Mouse (Mus musculus) midbrain, embryonic 10.5 days (tissue): Measurements from ENCODE around the gene Ciita. TPM values are rescaled to one million over a fixed set of nuclear protein-coding genes. Genes with fewer than 3 reads are reported as not detected.
A peak's percentile ranks its signal among the peaks of the same experiment; 100 is the strongest.

ENCODE experiments used
- DNase-seq: peaks from one replicate; pipeline ENCODE4 v3.0.0-alpha.2; 2017; ENCODE audit warnings: low spot score
- H3K27ac ChIP-seq: fragments of 300-500 bp; sonication (generic); replicated peaks from 2 replicates; pipeline ENCODE4 v1.5.1; 2016; ENCODE audit warnings: mild to moderate bottlenecking
- H3K27me3 ChIP-seq: fragments of 300-500 bp; sonication (generic); 2 replicates; pipeline ENCODE4 v1.6.1; 2016; ENCODE audit warnings: low read depth, mild to moderate bottlenecking; ENCODE audit not compliant: poor library complexity, severe bottlenecking
- H3K36me3 ChIP-seq: fragments of 300-500 bp; sonication (generic); 2 replicates; pipeline ENCODE4 v1.6.1; 2016; ENCODE audit warnings: mild to moderate bottlenecking, moderate library complexity
- H3K4me1 ChIP-seq: fragments of 300-500 bp; sonication (generic); 2 replicates; pipeline ENCODE4 v1.6.1; 2016
- H3K4me3 ChIP-seq: fragments of 300-500 bp; sonication (generic); 2 replicates; pipeline ENCODE4 v1.5.1; 2016; ENCODE audit warnings: mild to moderate bottlenecking, moderate library complexity
- H3K9me3 ChIP-seq: fragments of 300-500 bp; sonication (generic); replicated peaks from 2 replicates; pipeline ENCODE4 v1.6.1; 2016; ENCODE audit warnings: mild to moderate bottlenecking
- WGBS: fragments of 180-500 bp; shearing (Covaris S2); methylation state at CpG from one replicate; pipeline ENCODE4 v1.1.7; 2016; 5-methylcytosine and 5-hydroxymethylcytosine counted together
- polyA plus RNA-seq: library from polyadenylated mRNA; unstranded; fragments of >200 nt; fragmentation: Nextera tagmentation; extraction: Ambion mirVana; gene quantifications from 2 replicates; pipeline ENCODE4 v1.2.1, GENCODE M21; 2016

Gene Ciita
- polyA plus RNA-seq, 1 experiment from 2014 or later = 0.16 TPM

DNA sequence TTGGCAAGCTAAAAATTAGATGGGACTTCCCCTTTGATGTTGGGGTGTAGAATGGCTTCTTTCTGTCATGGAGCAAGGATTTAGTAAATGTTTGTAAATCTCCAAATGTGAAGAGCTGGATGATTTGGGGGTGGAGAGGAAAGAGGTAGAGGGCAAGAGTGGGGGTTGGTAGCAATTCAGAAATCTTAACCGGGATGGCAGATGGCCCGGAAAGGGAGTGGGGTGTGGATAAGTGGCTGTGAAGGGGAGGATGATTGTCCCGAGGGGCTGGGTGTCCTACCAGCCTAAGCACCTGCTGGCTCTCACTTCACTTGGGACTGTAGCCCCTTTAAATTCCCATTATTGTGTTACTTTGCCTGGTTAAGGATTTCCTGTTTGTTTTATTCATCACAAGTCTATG is 67.0 kb downstream of the Ciita start:
- Histone ChIP-seq H3K27ac (no peak overlapping the region), H3K4me1 (peaks cover 24% of the 10 kb centered on the region), H3K27me3 (no peaks in the 10 kb centered on the region), H3K36me3 (no peaks in the 10 kb centered on the region), H3K9me3 (no peaks in the 10 kb centered on the region), H3K4me3 (no peak overlapping the region)
- whole genome bisulfite sequencing = 62% methylated on average over 3 of the region's 3 CpGs
- DNase-seq = no peak

DNA sequence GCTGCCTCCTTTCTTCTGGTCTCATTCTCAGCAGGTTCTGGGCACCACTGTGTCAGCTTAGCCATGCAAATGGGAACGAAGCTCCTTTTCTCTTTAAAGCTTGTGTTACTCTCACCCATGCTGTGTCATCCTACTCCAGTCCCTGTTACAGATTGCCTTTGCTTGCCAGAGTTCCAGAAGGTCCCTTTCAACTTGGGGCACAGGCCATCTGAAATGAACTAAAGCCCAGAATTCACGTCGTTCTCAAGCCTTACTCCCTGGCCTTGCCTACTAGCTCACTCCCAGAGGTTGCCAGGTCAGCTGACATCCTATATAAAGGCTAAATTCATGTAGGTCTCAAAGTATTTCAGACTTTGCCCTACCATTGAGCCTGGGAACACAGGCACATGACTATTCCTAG is 69.1 kb downstream of the Ciita start:
- Histone ChIP-seq H3K27ac (no peak overlapping the region), H3K4me3 (no peak overlapping the region), H3K9me3 (no peaks in the 10 kb centered on the region), H3K27me3 (no peaks in the 10 kb centered on the region), H3K36me3 (no peaks in the 10 kb centered on the region), H3K4me1 (peaks cover 19% of the 10 kb centered on the region)
- 65% methylated on average over 3 of the region's 3 CpGs for WGBS
- DNase-seq = no peak

DNA sequence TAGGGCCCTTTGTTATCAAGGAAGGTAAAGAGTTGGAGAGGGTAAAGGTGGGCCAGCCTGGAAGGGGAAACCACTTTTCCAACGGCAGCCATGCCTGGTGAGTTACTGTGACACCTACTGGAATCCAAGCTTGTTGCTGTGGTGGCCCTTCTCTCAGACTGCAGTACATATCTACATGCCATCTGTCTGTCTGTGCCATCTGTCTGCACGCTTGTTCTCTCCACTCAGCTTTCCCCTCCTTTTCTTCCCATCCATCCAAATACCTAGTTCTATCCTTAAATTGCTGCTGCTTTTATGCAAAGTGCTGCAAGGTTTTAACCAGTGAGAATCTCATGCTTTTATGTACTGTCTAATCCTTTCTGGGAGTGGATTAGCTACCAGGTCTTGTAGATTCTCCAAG is 69.7 kb downstream of the Ciita start:
- 81% methylated on average over 2 of the region's 2 CpGs for WGBS
- H3K4me3 ChIP-seq = no peak overlapping the region
- DNase-seq = no peak
- H3K9me3 ChIP-seq = no peaks in the 10 kb centered on the region
- H3K27me3 ChIP-seq = no peaks in the 10 kb centered on the region
- no peak overlapping the region for H3K27ac ChIP-seq
- H3K36me3 ChIP-seq = no peaks in the 10 kb centered on the region
- H3K4me1 ChIP-seq = peaks cover 18% of the 10 kb centered on the region

DNA sequence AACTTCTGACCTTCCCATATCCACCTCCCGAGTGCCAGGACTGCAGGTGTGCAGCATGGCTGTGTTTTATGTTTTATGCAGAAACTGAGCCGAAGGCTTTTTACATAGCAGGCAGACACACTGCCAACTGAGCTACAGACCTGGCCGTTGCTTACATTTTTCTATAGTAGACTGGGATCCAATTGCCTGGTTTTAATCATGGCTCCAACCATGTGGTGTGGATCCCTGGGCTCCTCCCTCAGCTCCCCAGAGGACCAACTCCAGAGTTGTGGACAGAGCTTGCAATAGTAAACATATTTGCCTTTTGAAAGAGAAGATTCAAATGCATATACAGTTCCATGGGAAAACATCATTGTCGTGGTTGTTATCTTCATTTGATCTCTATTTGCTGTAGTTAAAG is 71.7 kb downstream of the Ciita start:
- no peaks in the 10 kb centered on the region for H3K36me3 ChIP-seq
- H3K27ac ChIP-seq = no peak overlapping the region
- no peaks in the 10 kb centered on the region for H3K27me3 ChIP-seq
- no peaks in the 10 kb centered on the region for H3K9me3 ChIP-seq
- H3K4me1 ChIP-seq = peaks cover 5% of the 10 kb centered on the region
- DNase-seq = no peak
- 91% methylated on average over 4 of the region's 4 CpGs for WGBS
- no peak overlapping the region for H3K4me3 ChIP-seq

DNA sequence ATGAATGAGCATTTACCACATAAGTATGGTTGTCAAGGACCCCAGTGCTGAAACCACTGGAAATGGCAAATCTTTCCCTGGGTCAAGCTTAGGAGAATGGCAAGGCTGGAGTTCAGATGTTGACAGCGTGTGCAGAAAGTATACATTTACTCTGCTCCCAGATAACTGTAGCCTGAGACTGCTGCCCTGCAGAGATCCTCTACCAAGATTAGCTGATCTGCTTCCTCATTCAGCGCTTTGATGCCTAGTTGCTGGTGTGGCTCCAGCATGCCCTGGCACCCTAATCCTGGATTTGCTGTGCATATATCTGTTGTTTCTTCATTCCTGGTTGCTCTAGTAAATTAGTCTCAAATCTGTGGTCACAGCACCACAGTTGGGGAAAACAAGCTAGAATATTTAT is 74.0 kb downstream of the Ciita start:
- Histone ChIP-seq H3K9me3 (no peaks in the 10 kb centered on the region), H3K27me3 (no peaks in the 10 kb centered on the region), H3K4me1 (no peaks in the 10 kb centered on the region), H3K4me3 (no peak overlapping the region), H3K36me3 (no peaks in the 10 kb centered on the region), H3K27ac (no peak overlapping the region)
- WGBS = 94% methylated on average over 2 of the region's 2 CpGs
- no peak for DNase-seq

DNA sequence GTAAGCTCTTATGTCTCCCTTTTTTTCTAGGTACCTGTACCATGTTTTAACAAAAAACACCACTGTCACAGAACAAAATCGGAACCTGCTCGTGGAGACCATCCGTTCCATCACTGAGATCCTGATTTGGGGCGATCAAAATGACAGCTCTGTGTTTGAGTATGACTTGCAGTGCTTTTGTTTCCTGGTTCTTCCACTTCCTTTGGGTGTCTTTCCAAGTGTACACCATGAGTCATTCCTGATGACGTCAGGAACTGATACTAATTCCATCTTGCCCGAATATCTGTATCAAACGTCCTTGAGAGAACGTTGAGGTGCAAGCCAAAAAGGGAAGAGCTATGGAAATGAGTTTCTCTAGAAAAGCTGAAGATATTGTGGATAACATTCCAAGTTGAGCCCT is 80.1 kb downstream of the Ciita start:
- H3K9me3 ChIP-seq = no peaks in the 10 kb centered on the region

DNA sequence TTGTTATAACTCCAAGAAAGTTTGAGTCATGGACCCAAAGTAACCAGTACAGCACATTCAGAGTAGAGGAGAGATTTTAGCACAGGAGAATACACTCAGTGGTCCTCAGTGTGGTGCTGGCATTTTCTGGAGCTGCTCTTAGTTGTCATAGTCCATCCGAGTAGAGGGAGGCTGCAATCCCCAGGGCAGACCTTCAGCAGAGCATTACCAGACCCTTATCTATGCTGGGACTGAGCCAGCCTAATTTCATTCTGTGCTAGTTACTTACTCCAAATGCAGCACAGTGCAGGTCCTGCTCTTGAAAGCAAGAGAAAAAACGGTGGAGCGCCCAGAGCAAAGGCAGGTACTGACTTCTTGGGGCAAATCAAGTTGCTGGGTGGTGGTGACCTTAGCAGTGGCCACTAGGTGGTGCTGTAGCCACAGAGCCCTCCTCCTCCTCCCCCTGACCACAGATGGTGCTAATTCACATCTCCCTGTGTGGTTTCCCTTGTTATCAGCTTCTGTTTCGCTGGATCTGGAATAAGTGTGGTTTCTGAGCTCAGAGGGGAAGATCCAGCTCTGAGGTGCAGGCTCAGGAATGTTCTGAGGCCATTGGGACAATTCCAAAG is 85.5 kb downstream of the Ciita start:
- peak; percentile 70 for DNase-seq
- H3K9me3 ChIP-seq = no peaks in the 10 kb centered on the region
- no peaks in the 10 kb centered on the region for H3K27me3 ChIP-seq
- H3K4me3 ChIP-seq = no peak overlapping the region
- peaks cover 34% of the 10 kb centered on the region for H3K36me3 ChIP-seq
- peaks cover 6% of the 10 kb centered on the region for H3K4me1 ChIP-seq
- no peak overlapping the region for H3K27ac ChIP-seq
- 39% methylated on average over 4 of the region's 4 CpGs for WGBS

More for the DNA sequence above, 80.1 kb downstream of the Ciita start:
- no peak for DNase-seq
- Histone ChIP-seq H3K27ac (no peak overlapping the region), H3K4me3 (no peak overlapping the region), H3K27me3 (no peaks in the 10 kb centered on the region), H3K4me1 (no peaks in the 10 kb centered on the region), H3K36me3 (peaks cover 20% of the 10 kb centered on the region; the same call in 1 of the 2 replicates)
- 95% methylated on average over 8 of the region's 8 CpGs for WGBS

DNA sequence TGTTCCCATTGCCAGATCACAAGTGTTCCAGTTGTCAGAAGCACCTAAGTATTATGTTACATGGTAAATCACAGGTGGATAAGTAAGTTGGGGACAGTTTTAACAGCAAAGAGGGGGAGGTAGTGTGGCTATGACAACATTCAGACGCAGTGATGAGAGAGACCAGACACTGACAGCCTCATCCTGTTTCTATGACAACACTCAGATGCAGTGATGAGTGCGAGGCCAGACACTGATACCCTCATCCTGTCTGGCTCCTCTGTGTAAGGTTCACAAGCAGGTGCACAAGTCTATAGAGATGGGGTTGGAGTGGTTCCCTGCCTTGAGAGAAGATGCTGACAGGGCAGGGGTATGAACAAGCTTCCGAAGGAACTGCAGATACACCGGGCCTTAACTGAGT is 87.3 kb downstream of the Ciita start:
- H3K36me3 ChIP-seq = peaks cover 29% of the 10 kb centered on the region
- peaks cover 6% of the 10 kb centered on the region for H3K4me1 ChIP-seq
- no peaks in the 10 kb centered on the region for H3K9me3 ChIP-seq
- H3K27ac ChIP-seq = no peak overlapping the region
- no peak overlapping the region for H3K4me3 ChIP-seq
- DNase-seq = no peak
- WGBS = 92% methylated on average over 4 of the region's 4 CpGs
- H3K27me3 ChIP-seq = no peaks in the 10 kb centered on the region

DNA sequence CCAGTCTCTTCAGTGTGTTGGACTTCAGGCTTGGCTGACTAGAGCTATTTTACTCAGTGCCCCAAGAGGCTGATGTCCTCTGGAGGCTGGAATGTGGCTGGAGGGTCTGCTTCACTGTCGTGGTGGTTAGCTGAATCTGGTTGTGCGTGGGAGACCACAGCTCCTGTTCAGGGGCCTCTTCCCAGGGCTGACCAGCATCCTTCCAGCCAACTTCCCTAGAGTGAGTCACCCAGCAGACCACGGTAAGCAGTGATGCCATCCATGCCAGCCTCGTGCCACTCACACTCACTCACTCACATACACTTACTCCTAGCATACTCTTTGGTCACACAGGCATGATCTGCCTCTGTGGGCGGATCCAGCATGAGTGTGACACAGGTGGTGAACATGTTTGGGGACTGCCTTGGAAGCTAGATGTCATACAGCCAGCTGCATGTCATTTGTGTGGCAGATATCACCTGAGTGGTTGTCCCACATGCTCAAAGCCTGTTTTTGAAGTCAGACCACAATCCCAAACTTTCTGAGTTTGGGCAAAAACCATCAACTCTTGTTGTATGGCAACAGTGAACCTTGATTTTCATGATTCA is 90.0 kb downstream of the Ciita start:
- Histone ChIP-seq H3K36me3 (peaks cover 34% of the 10 kb centered on the region), H3K27ac (no peak overlapping the region), H3K27me3 (no peaks in the 10 kb centered on the region), H3K4me1 (peaks cover 6% of the 10 kb centered on the region), H3K4me3 (no peak overlapping the region), H3K9me3 (no peaks in the 10 kb centered on the region)
- 86% methylated on average over 5 of the region's 5 CpGs for WGBS
- DNase-seq = no peak

DNA sequence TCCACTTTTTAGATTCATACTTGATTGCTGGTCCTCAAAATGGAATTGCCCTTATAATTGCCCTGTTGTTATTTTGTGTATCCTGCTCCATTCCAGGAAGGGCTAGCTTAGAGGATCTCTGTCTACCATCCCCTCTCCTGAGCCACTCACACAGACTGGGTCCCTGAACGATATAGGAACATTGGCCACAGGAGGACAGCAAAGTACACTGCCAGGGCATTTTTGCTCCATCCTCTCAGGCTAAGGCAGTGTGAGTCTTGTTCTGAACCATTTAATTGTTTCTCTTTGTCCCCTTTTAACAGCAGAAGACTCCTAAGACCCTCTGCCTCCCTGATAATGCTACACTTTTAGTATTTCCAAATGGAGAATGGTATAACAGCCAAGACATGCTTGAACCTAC is 90.8 kb downstream of the Ciita start:
- no peaks in the 10 kb centered on the region for H3K27me3 ChIP-seq
- H3K4me3 ChIP-seq = no peak overlapping the region
- WGBS = 73% methylated on average over 1 of the region's 1 CpGs
- H3K27ac ChIP-seq = no peak overlapping the region
- H3K4me1 ChIP-seq = peaks cover 4% of the 10 kb centered on the region
- no peaks in the 10 kb centered on the region for H3K9me3 ChIP-seq
- DNase-seq = no peak
- H3K36me3 ChIP-seq = peaks cover 35% of the 10 kb centered on the region

DNA sequence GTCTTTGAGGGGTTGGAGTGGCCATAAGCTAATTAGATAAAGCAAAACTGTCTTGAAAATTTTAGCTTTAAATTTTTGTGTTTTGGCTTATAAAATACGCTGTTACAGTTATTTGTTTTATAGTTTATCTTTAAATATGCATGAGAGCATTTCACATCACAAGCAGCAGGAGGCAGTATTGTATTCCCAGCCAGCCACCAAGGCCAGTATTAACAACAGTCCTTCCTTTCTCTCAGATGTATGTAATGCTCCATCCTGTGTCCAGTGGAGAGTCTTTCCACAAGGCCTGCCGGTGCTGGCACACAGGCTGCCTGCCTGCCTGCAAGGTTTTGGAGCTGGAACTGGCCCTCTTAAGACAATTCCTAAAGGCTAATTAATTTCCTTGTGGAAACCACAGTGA is 92.0 kb downstream of the Ciita start:
- H3K4me3 ChIP-seq = no peak overlapping the region
- H3K36me3 ChIP-seq = peaks cover 41% of the 10 kb centered on the region
- DNase-seq = peak; percentile 18
- 59% methylated on average over 2 of the region's 2 CpGs for WGBS
- H3K27ac ChIP-seq = no peak overlapping the region
- no peaks in the 10 kb centered on the region for H3K27me3 ChIP-seq
- H3K4me1 ChIP-seq = no peaks in the 10 kb centered on the region
- H3K9me3 ChIP-seq = no peaks in the 10 kb centered on the region

DNA sequence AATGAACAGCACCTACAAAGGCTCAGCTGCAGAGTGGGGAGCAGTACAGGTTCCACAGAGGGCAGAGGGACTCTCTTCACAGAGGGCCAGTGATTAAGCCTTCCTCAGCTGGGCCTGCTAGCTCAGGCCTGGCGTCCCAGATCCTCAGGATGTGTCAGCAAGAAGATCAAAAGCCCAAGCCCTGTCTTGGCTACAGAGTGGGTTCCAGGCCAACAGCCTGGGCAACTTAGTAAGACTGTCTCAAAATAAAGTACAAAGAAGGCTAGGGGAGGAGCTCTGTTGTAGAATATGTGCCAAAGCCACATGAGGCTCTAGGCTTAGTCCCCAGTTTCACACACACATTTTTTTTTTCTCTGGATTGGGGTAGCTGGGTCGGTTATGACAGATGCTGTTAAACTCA is 95.1 kb downstream of the Ciita start:
- no peaks in the 10 kb centered on the region for H3K27me3 ChIP-seq
- 86% methylated on average over 2 of the region's 2 CpGs for WGBS
- H3K36me3 ChIP-seq = peaks cover 56% of the 10 kb centered on the region
- no peak overlapping the region for H3K27ac ChIP-seq
- no peaks in the 10 kb centered on the region for H3K9me3 ChIP-seq
- H3K4me1 ChIP-seq = no peaks in the 10 kb centered on the region
- DNase-seq = no peak
- no peak overlapping the region for H3K4me3 ChIP-seq

DNA sequence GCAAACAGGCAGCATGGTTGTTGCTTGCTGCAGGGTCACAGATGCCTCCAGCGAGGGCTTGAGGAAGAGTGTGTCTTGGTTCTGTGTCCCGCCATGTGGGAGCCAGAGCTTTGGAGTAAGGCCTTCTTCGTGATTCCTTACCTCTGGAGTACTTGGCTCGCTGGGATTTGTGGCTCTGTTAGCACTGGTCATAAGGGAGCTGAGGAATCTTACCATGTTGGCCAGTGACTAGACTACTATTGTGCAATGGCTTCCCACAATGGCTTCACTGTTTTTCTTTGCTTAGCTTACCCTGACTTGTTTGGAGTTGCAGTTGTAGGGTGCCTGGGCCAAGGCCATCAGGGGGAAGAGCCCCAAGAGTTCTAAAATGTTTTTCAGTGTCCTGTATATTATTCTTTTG is 96.1 kb downstream of the Ciita start:
- H3K27ac ChIP-seq = no peak overlapping the region
- no peak overlapping the region for H3K4me3 ChIP-seq
- peaks cover 61% of the 10 kb centered on the region for H3K36me3 ChIP-seq
- 89% methylated on average over 4 of the region's 4 CpGs for WGBS
- no peak for DNase-seq
- H3K9me3 ChIP-seq = no peaks in the 10 kb centered on the region
- H3K27me3 ChIP-seq = no peaks in the 10 kb centered on the region
- no peaks in the 10 kb centered on the region for H3K4me1 ChIP-seq

DNA sequence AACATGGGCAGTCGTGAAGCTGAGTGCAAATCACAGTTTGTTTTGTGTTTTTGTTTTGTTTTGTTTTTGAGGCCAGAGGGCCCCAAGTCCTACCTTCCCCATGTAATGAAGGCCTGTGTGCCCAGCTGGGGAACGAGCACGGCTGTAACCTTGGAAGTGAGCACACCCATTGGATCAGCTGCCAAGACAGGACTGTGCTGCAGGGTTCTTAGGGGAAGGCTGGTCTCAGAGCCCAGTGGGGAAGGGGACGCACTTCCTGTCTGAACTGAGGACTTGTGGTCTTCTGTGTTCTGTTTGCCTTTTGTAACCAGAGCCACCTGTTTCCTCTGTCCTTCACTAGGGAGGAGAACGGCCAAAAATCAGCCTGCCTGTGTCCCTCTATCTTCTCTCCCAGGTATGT is 97.7 kb downstream of the Ciita start:
- Histone ChIP-seq H3K4me3 (no peak overlapping the region), H3K4me1 (no peaks in the 10 kb centered on the region), H3K9me3 (no peaks in the 10 kb centered on the region), H3K27ac (no peak overlapping the region), H3K27me3 (no peaks in the 10 kb centered on the region), H3K36me3 (peaks cover 72% of the 10 kb centered on the region)
- WGBS = 80% methylated on average over 5 of the region's 5 CpGs
- no peak for DNase-seq
